Mouse (Mus musculus) urinary bladder, postnatal 4 days (tissue): ENCODE data around the gene Srgap2.
"Not testable (repeated sequence)": the region's sequence is repeated elsewhere in the genome, so short reads cannot be mapped to it uniquely, and the experiment has no call there.

Experiments used
- DNase-seq, 2 experiments: peaks; one replicate each; pipeline ENCODE4 v3.0.0; 2021 to 2022; ENCODE audit warnings: low spot score in 2 of 2

The Srgap2 gene

GRCm38 (mm10) chr1:131345422-131346419 is 181.4 kb downstream of the Srgap2 start:
- DNase-seq, result no peak

GRCm38 (mm10) chr1:131344691-131345090 is 182.5 kb downstream of the Srgap2 start:
- DNase-seq, result no peak

GRCm38 (mm10) chr1:131336017-131336416 is 191.1 kb downstream of the Srgap2 start:
- DNase-seq, result no peak

GRCm38 (mm10) chr1:131335604-131336003 is 191.5 kb downstream of the Srgap2 start:
- DNase-seq, result no peak

GRCm38 (mm10) chr1:131331180-131331579 is 196.0 kb downstream of the Srgap2 start:
- DNase-seq, result no peak

GRCm38 (mm10) chr1:131329093-131329492 is 198.1 kb downstream of the Srgap2 start:
- not testable (repeated sequence) for DNase-seq

GRCm38 (mm10) chr1:131327167-131327566 is 200.0 kb downstream of the Srgap2 start:
- no peak for DNase-seq

GRCm38 (mm10) chr1:131324816-131325463 is 202.2 kb downstream of the Srgap2 start:
- DNase-seq, result no peak

GRCm38 (mm10) chr1:131319598-131320330 is 207.4 kb downstream of the Srgap2 start:
- no peak for DNase-seq

- DNase-seq, result no peak
These were observed 208.8 kb downstream of the Srgap2 start for GRCm38 (mm10) chr1:131318397-131318796.

GRCm38 (mm10) chr1:131317625-131318024 is 209.5 kb downstream of the Srgap2 start:
- DNase-seq, result no peak

- peak in 1 of 2 experiments; percentile 28 for DNase-seq
These were observed 215.9 kb downstream of the Srgap2 start for GRCm38 (mm10) chr1:131311284-131311683.

- peak in 1 of 2 experiments; percentile 35 for DNase-seq
These were observed 216.8 kb downstream of the Srgap2 start for GRCm38 (mm10) chr1:131310237-131310818.

GRCm38 (mm10) chr1:131300750-131301149 is 226.4 kb downstream of the Srgap2 start:
- peak in 1 of 2 experiments; percentile 30 for DNase-seq

- peak in 1 of 2 experiments; percentile 50 for DNase-seq
These were observed 227.4 kb downstream of the Srgap2 start for GRCm38 (mm10) chr1:131299788-131300187.

- DNase-seq, result peak in 1 of 2 experiments; percentile 32
These were observed 227.9 kb downstream of the Srgap2 start for GRCm38 (mm10) chr1:131299240-131299639.

GRCm38 (mm10) chr1:131298171-131298570 is 229.0 kb downstream of the Srgap2 start:
- DNase-seq, result peak in 1 of 2 experiments; percentile 53

GRCm38 (mm10) chr1:131296726-131297125 is 230.4 kb downstream of the Srgap2 start:
- no peak for DNase-seq

GRCm38 (mm10) chr1:131295200-131295599 is 232.0 kb downstream of the Srgap2 start:
- DNase-seq, result no peak

- no peak for DNase-seq
These were observed 233.3 kb downstream of the Srgap2 start for GRCm38 (mm10) chr1:131293922-131294250.

GRCm38 (mm10) chr1:131293221-131293921 is 233.8 kb downstream of the Srgap2 start:
- no peak for DNase-seq
